Mouse (Mus musculus) embryonic facial prominence, embryonic 11.5 days (tissue): ENCODE results near the gene Palb2. TPM values are rescaled to one million over a fixed set of nuclear protein-coding genes. Genes with fewer than 3 reads are reported as not detected.

Experiments used
- ATAC-seq: fragments of 200-750 bp; cut with Nextera tagmentation; replicated peaks from 2 replicates; pipeline ENCODE4 v1.8.0; 2017; ENCODE audit warnings: low read depth; ENCODE audit not compliant: insufficient number of reproducible peaks, low FRiP score, low TSS enrichment
- DNase-seq: peaks from one replicate; pipeline ENCODE4 v3.0.0-alpha.2; 2015; ENCODE audit warnings: low spot score
- H3K27ac ChIP-seq: fragments of 300-500 bp; sonication (generic); replicated peaks from 2 replicates; pipeline ENCODE4 v1.5.1; 2014; ENCODE audit warnings: mild to moderate bottlenecking, low read depth, low read length, control low read depth
- H3K27me3 ChIP-seq: fragments of 300-500 bp; sonication (generic); 2 replicates; pipeline ENCODE4 v1.6.1; 2014; ENCODE audit warnings: mild to moderate bottlenecking, low read length, moderate library complexity, mixed read lengths; ENCODE audit not compliant: control insufficient read depth, insufficient read depth
- H3K36me3 ChIP-seq: fragments of 300-500 bp; sonication (generic); replicated peaks from 2 replicates; pipeline ENCODE4 v1.6.1; 2014; ENCODE audit warnings: low read depth, mild to moderate bottlenecking, low read length, moderate library complexity, mixed read lengths; ENCODE audit not compliant: control insufficient read depth, insufficient read depth
- H3K4me1 ChIP-seq: fragments of 300-500 bp; sonication (generic); 2 replicates; pipeline ENCODE4 v1.6.1; 2014; ENCODE audit warnings: low read length, mixed read lengths; ENCODE audit not compliant: control insufficient read depth, insufficient read depth
- H3K4me2 ChIP-seq: fragments of 300-500 bp; sonication (generic); 2 replicates; pipeline ENCODE4 v1.6.1; 2014; ENCODE audit warnings: low read depth, mild to moderate bottlenecking, control low read depth, low read length, moderate library complexity
- H3K4me3 ChIP-seq: fragments of 300-500 bp; sonication (generic); 2 replicates; pipeline ENCODE4 v1.5.1; 2014; ENCODE audit warnings: low read depth, low read length, control low read depth
- H3K9ac ChIP-seq: fragments of 300-500 bp; sonication (generic); replicated peaks from 2 replicates; pipeline ENCODE4 v1.6.1; 2014; ENCODE audit warnings: mild to moderate bottlenecking, control low read depth, low read length
- H3K9me3 ChIP-seq: fragments of 300-500 bp; sonication (generic); replicated peaks from 2 replicates; pipeline ENCODE4 v1.6.1; 2016; ENCODE audit warnings: mild to moderate bottlenecking, low read length, inconsistent platforms, mixed read lengths; ENCODE audit not compliant: control insufficient read depth
- whole genome bisulfite sequencing: fragments of 180-500 bp; shearing (Covaris S2); extraction: QIAGEN DNeasy Blood & Tissue Kit; methylation state at CpG from one replicate; pipeline ENCODE4 v1.1.7; 2014; 5-methylcytosine and 5-hydroxymethylcytosine counted together
- polyA plus RNA-seq: library from polyadenylated mRNA; unstranded; fragments of >200 nt; fragmentation: Nextera tagmentation; extraction: Ambion mirVana; gene quantifications from 2 replicates; pipeline ENCODE4 v1.2.1, GENCODE M21; 2014

Gene Palb2
- polyA plus RNA-seq, 1 experiment from 2014 or later = 19.0 TPM

DNA sequence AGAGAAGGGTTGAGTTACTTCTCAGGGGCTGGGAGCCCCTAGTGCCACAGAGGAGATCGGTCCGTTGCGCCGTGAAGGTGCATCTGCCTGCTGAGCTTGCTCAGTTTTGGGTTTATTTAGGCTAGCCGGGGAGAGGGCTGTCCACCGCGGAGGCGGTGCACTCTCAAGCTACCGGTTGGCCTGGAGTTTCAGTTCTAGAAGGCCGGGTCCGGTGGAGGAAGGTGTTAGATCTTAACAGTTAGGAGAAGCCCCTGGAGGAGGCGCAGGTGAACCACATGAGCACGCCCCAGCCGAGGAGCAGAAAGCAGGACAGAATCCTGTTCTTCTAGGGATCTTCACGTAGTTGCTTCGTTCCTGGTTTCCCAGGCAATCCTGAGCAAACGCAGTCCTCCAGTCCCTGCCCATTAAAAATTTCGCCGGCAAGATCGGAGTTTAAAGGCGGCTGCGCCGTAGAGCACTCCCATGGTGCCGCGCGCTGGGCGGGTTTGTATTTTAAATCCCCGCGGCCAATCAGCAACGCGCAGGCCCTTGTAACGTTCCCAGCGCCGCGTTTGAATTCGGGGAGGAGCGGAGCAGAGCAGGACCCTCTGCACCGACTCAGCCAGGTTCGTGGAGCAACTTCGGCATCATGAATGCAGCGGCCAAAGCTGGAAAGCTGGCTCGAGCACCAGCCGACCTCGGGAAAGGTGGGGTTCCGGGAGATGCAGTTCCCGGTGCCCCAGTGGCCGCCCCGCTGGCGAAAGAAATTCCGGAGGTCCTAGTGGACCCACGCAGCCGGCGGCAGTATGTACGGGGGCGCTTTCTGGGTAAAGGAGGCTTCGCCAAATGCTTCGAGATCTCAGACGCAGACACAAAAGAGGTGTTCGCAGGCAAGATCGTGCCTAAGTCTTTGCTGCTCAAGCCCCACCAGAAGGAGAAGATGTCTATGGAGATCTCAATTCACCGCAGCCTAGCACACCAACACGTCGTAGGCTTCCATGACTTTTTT is 26.4 kb upstream of the Palb2 start, which contains the start of gene Plk1:
TSS of gene Plk1 (plus strand) at position 525 of the 988 bp plus-strand sequence.
- H3K9ac ChIP-seq = peak within 1 kb of the TSS; percentile 79
- peak within 1 kb of the TSS; percentile 73 for H3K4me3 ChIP-seq
- DNase-seq (peak; percentile 95), ATAC-seq (peak; percentile 89)
- WGBS = under 1% methylated on average over 63 of the region's 63 CpGs
- H3K4me2 ChIP-seq = peak within 1 kb of the TSS; percentile 88
- peak within 1 kb of the TSS; percentile 87 for H3K27ac ChIP-seq
- no peaks in the 10 kb centered on the region for H3K27me3 ChIP-seq
- peaks cover 2% of the 10 kb centered on the region for H3K36me3 ChIP-seq
- H3K9me3 ChIP-seq = no peaks in the 10 kb centered on the region
- peaks cover 4% of the 10 kb centered on the region; the same call in 1 of the 2 replicates for H3K4me1 ChIP-seq

DNA sequence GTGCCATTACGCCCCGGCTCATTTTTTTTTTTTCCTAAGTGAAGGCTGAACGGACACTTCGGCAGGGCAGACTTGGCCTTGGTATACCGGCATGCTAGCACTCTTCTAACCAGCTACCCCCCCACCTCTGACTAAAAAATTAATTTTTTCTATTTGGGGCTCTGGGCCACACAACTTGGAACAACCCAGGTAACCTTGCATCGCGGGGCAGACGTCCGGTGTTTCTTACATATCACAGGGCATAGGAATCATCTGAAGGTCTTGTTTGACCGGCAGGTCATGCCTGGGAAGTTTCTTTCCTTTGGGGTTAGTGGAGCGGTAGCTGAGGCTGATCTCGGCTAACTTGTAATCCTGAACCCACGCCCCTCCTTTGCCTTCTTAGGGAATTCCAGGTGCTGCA is 25.7 kb upstream of the Palb2 start:
- Histone ChIP-seq H3K4me2 (peak overlapping the region; percentile 88), H3K9ac (peak overlapping the region; percentile 79), H3K9me3 (no peaks in the 10 kb centered on the region), H3K4me3 (peak overlapping the region; percentile 73), H3K27ac (peak overlapping the region; percentile 87), H3K27me3 (no peaks in the 10 kb centered on the region), H3K4me1 (peaks cover 4% of the 10 kb centered on the region; the same call in 1 of the 2 replicates), H3K36me3 (no peaks in the 10 kb centered on the region; the same call in none of the 2 replicates)
- 6% methylated on average over 13 of the region's 13 CpGs for WGBS
- DNase-seq = no peak
- peak; percentile 5; the same call in 1 of the 2 replicates for ATAC-seq

DNA sequence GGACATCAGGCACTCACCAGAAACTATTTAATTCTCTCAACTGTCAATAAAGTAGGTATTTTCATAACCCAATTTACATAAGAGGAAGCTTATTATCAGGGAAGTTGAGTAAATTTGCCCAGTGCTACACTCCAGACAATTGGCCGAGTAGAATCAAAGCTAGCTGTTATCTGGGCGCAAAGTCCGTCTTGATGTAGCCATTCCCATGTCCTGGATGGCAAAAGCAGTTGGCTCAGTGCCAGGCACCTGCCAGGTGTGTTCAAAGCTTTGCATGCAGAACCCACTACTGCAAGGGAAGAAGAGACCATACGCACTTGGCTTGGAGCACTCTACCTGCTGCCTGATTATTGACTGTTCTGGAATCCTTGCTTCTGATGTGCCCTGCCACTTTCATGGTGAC is 19.7 kb upstream of the Palb2 start:
- Histone ChIP-seq H3K4me2 (no peak overlapping the region), H3K36me3 (0 out of 2 replicates have a peak, but pooled peaks cover 1% of the 10 kb centered on the region), H3K4me1 (no peaks in the 10 kb centered on the region), H3K4me3 (no peak overlapping the region), H3K27ac (no peak overlapping the region), H3K9ac (no peak overlapping the region), H3K9me3 (no peaks in the 10 kb centered on the region), H3K27me3 (no peaks in the 10 kb centered on the region)
- no peak for DNase-seq
- WGBS = 88% methylated on average over 4 of the region's 4 CpGs
- no peak for ATAC-seq

DNA sequence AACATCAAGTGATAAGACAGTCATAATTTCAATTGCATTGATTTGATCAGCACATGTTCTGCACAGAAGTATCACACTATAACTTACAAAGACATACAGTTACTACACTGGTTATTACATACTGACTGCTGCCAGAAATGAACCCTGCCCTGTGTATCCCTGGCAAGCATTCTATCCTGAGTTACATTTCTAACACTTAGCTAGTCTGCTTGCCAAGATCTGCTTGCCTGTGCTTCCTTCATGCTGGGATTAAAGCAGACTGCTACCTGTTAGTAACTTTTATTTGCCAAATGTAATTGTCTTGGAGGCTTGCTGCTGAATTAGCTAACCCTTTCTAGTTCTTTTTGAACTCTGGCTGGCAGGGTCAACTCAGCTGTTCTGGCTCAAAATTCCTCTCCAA is 8.2 kb upstream of the Palb2 start:
- ATAC-seq (no peak), DNase-seq (no peak)

DNA sequence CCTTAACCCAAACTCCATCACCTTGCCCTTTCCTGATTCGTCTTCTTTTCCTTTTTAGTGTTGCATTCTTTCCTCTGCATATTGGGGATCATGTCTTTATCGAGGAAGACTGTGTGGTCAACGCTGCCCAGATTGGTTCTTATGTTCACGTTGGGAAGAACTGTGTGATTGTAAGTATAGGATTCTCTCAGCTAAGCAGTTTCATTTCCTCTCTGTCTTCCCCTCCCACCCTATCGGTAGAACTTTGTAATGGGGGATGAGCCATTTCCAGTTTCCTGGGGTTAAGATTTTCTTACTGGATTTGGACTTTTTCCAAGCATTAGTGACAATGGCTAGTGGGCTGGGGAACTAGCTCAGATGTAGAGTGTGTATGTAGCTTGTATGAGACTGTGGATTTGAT is 5.4 kb upstream of the Palb2 start:
- 93% methylated on average over 5 of the region's 5 CpGs for WGBS
- no peaks in the 10 kb centered on the region for H3K4me1 ChIP-seq
- ATAC-seq (no peak), DNase-seq (no peak)
- no peaks in the 10 kb centered on the region for H3K27me3 ChIP-seq
- H3K36me3 ChIP-seq = no peaks in the 10 kb centered on the region; the same call in none of the 2 replicates
- no peak overlapping the region for H3K4me2 ChIP-seq
- no peak overlapping the region for H3K4me3 ChIP-seq
- H3K9ac ChIP-seq = no peak overlapping the region
- no peaks in the 10 kb centered on the region for H3K9me3 ChIP-seq
- H3K27ac ChIP-seq = no peak overlapping the region

More for the DNA sequence above, 8.2 kb upstream of the Palb2 start:
- Histone ChIP-seq H3K4me1 (no peaks in the 10 kb centered on the region), H3K4me2 (no peak overlapping the region), H3K9ac (no peak overlapping the region), H3K4me3 (no peak overlapping the region), H3K36me3 (no peaks in the 10 kb centered on the region; the same call in none of the 2 replicates), H3K27me3 (no peaks in the 10 kb centered on the region), H3K9me3 (no peaks in the 10 kb centered on the region), H3K27ac (no peak overlapping the region)

DNA sequence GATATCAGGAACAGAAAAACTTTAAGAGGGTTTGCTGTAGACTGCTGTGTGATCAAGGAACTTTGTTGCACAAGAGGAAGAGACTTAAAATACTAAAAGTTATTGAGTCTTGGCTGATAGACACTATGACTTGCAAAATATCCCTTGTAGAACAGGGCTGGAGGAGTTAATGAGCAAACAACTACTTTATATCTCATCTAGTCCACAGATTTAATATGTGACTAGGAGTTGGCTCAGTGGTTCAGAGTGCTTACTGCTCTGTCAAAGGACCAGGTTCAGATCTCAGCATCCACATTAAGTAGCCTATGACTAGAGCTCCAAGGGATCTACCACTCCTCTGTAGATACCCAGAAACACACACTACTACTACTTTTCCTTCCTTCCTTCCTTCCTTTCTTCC is 4.3 kb upstream of the Palb2 start:
- Histone ChIP-seq H3K27ac (no peak overlapping the region), H3K4me3 (no peak overlapping the region), H3K27me3 (no peaks in the 10 kb centered on the region), H3K4me2 (no peak overlapping the region), H3K4me1 (no peaks in the 10 kb centered on the region), H3K36me3 (no peaks in the 10 kb centered on the region; the same call in none of the 2 replicates), H3K9me3 (no peaks in the 10 kb centered on the region), H3K9ac (no peak overlapping the region)
- DNase-seq (no peak), ATAC-seq (no peak)

DNA sequence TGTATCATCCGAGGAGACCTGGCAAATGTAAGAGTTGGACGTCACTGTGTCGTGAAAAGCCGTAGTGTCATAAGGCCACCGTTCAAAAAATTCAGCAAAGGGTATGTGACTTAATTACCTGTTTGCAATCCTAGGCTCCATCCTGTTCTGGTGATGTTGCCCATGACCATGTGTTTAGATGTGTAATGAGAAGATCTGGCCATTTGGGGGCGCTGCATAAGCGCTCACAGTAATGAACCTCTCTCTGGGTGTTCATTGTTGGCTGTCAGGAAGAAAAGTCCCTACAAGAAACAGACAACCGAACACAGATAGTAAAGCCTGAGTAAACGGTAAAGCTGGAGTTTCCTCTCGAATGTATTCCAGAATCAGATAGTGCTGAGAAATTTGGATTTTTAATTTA is 2.3 kb upstream of the Palb2 start:
- no peaks in the 10 kb centered on the region; the same call in none of the 2 replicates for H3K36me3 ChIP-seq
- 75% methylated on average over 10 of the region's 10 CpGs for whole genome bisulfite sequencing
- H3K4me3 ChIP-seq = no peak overlapping the region
- H3K4me1 ChIP-seq = no peaks in the 10 kb centered on the region
- no peaks in the 10 kb centered on the region for H3K9me3 ChIP-seq
- DNase-seq (peak; percentile 13), ATAC-seq (no peak)
- no peak overlapping the region for H3K4me2 ChIP-seq
- H3K9ac ChIP-seq = no peak overlapping the region
- no peak overlapping the region for H3K27ac ChIP-seq
- no peaks in the 10 kb centered on the region for H3K27me3 ChIP-seq

DNA sequence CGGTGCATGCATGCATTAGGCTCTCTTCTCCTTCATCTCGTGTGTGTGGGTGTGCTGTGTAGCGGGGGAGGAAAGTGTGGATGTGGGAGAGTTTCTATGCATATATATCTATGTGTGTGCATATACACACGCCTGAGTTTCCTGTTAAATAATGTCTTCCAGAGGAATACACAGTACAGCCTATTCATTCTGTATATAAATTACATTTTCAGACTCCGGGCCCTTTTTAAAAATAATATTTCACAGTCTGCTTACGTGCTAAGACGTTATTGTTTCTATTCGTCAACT is 497 bp upstream of the Palb2 start:
- Histone ChIP-seq H3K4me3 (peak overlapping the region; percentile 78), H3K27ac (no peak overlapping the region), H3K27me3 (no peaks in the 10 kb centered on the region), H3K9me3 (no peaks in the 10 kb centered on the region), H3K4me1 (no peaks in the 10 kb centered on the region), H3K4me2 (peak overlapping the region; percentile 34), H3K9ac (peak overlapping the region; percentile 76), H3K36me3 (no peaks in the 10 kb centered on the region; the same call in none of the 2 replicates)
- DNase-seq (no peak), ATAC-seq (peak; percentile 22; the same call in 1 of the 2 replicates)
- 20% methylated on average over 8 of the region's 8 CpGs for WGBS
